Mouse (Mus musculus): ENCODE measurements around the gene Gm49673.
"Not testable (repeated sequence)": the region's sequence is repeated elsewhere in the genome, so short reads cannot be mapped to it uniquely, and the experiment has no call there.

The Gm49673 gene

GRCm38 (mm10) chr17:8147439-8148316 lies at the start of gene Gm49673, which contains the start of gene Rnaset2a:
Gm49673 (minus strand) TSS chr17:8147788.
Rnaset2a (minus strand) TSS chr17:8148097.
- in situ Hi-C loops (cut with MboI; ENCODE audit: low sequenced_read_pairs) = not testable (repeated sequence)

- in situ Hi-C loops (cut with MboI; ENCODE audit: low sequenced_read_pairs) = no loop called here
Measured at GRCm38 (mm10) chr17:8195685-8196376, 48.2 kb upstream of the Gm49673 start.

GRCm38 (mm10) chr17:8193678-8194077 lies 46.1 kb upstream of the Gm49673 start:
- in situ Hi-C loops (cut with MboI; ENCODE audit: low sequenced_read_pairs) = no loop called here

GRCm38 (mm10) chr17:8184217-8184616 lies 36.6 kb upstream of the Gm49673 start:
- in situ Hi-C loops (cut with MboI; ENCODE audit: low sequenced_read_pairs) = no loop called here

- in situ Hi-C loops (cut with MboI; ENCODE audit: low sequenced_read_pairs) = no loop called here
Measured at GRCm38 (mm10) chr17:8183815-8184214, 36.2 kb upstream of the Gm49673 start.

- in situ Hi-C loops (cut with MboI; ENCODE audit: low sequenced_read_pairs) = no loop called here
Measured at GRCm38 (mm10) chr17:8177090-8177489, 29.5 kb upstream of the Gm49673 start.

GRCm38 (mm10) chr17:8171081-8171480 lies 23.5 kb upstream of the Gm49673 start:
- in situ Hi-C loops (cut with MboI; ENCODE audit: low sequenced_read_pairs) = no loop called here

GRCm38 (mm10) chr17:8170331-8170730 lies 22.7 kb upstream of the Gm49673 start:
- in situ Hi-C loops (cut with MboI; ENCODE audit: low sequenced_read_pairs) = no loop called here

- in situ Hi-C loops (cut with MboI; ENCODE audit: low sequenced_read_pairs) = not testable (repeated sequence)
Measured at GRCm38 (mm10) chr17:8167436-8167835, 19.8 kb upstream of the Gm49673 start.

GRCm38 (mm10) chr17:8166454-8166853 lies 18.9 kb upstream of the Gm49673 start:
- in situ Hi-C loops (cut with MboI; ENCODE audit: low sequenced_read_pairs) = not testable (repeated sequence)

- in situ Hi-C loops (cut with MboI; ENCODE audit: low sequenced_read_pairs) = not testable (repeated sequence)
Measured at GRCm38 (mm10) chr17:8165977-8166376, 18.4 kb upstream of the Gm49673 start.

GRCm38 (mm10) chr17:8165608-8165945 lies 18.0 kb upstream of the Gm49673 start:
- in situ Hi-C loops (cut with MboI; ENCODE audit: low sequenced_read_pairs) = not testable (repeated sequence)

- in situ Hi-C loops (cut with MboI; ENCODE audit: low sequenced_read_pairs) = not testable (repeated sequence)
Measured at GRCm38 (mm10) chr17:8164701-8165607, 17.4 kb upstream of the Gm49673 start, which contains the start of gene Fgfr1op. Fgfr1op (plus strand) TSS chr17:8165501.

- in situ Hi-C loops (cut with MboI; ENCODE audit: low sequenced_read_pairs) = not testable (repeated sequence)
Measured at GRCm38 (mm10) chr17:8160969-8161368, 13.4 kb upstream of the Gm49673 start.

GRCm38 (mm10) chr17:8158627-8159026 lies 11.0 kb upstream of the Gm49673 start:
- in situ Hi-C loops (cut with MboI; ENCODE audit: low sequenced_read_pairs) = not testable (repeated sequence)

GRCm38 (mm10) chr17:8155982-8156381 lies 8.4 kb upstream of the Gm49673 start:
- in situ Hi-C loops (cut with MboI; ENCODE audit: low sequenced_read_pairs) = not testable (repeated sequence)

- in situ Hi-C loops (cut with MboI; ENCODE audit: low sequenced_read_pairs) = not testable (repeated sequence)
Measured at GRCm38 (mm10) chr17:8155010-8155409, 7.4 kb upstream of the Gm49673 start.

- in situ Hi-C loops (cut with MboI; ENCODE audit: low sequenced_read_pairs) = not testable (repeated sequence)
Measured at GRCm38 (mm10) chr17:8146931-8147330, 657 bp downstream of the Gm49673 start.

GRCm38 (mm10) chr17:8143802-8144673 lies 3.5 kb downstream of the Gm49673 start:
- in situ Hi-C loops (cut with MboI; ENCODE audit: low sequenced_read_pairs) = not testable (repeated sequence)

- in situ Hi-C loops (cut with MboI; ENCODE audit: low sequenced_read_pairs) = not testable (repeated sequence)
Measured at GRCm38 (mm10) chr17:8140210-8140609, 7.4 kb downstream of the Gm49673 start.

All from CH12F3 (cell line).